Mouse (Mus musculus): ENCODE measurements around the gene A030003K21Rik. TPM values are rescaled to one million over a fixed set of nuclear protein-coding genes. Genes with fewer than 3 reads are reported as not detected.
"Not testable (repeated sequence)": the region's sequence is repeated elsewhere in the genome, so short reads cannot be mapped to it uniquely, and the experiment has no call there.

Gene A030003K21Rik
- total and polyA plus RNA-seq, 3 experiments: not detected

DNA sequence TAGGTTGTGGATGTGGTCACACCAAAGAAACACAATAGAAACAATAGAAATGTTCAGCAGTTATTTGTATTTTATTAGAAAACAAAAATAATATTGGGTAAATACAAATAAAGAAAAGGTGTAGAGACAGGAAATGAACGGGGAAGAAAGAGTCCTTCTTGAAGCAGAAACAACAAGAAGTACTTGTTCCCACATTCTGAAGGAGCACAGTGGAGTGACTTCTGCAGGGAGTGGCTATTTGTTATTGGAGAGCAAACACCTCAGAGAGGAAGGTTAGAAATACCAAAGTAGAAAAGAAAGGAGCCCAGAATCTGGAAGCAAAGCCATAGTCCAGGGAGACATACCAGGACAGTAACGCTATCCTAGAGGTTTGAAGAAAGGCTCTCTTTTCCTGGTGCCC is 683 bp downstream of the A030003K21Rik start:
- H3K9ac ChIP-seq (ENCODE audit: control insufficient read depth, low read depth, low read length, poor library complexity, severe bottlenecking); H3K9me3 ChIP-seq (replicated peaks; ENCODE audit: insufficient read depth, low read length); DNase-seq (ENCODE audit: low read depth, low spot score); H3K27me3 ChIP-seq (ENCODE audit: control insufficient read depth in 1 of 2, insufficient read depth in 2 of 2, low read length in 2 of 2); H3K4me3 ChIP-seq (ENCODE audit: control insufficient read depth in 1 of 2, insufficient read depth in 1 of 2, low read depth in 2 of 2, low read length in 2 of 2); H3K79me2 ChIP-seq (ENCODE audit: control insufficient read depth, insufficient read depth, low read length, poor library complexity); H3K27ac ChIP-seq (ENCODE audit: control insufficient read depth, low read depth, low read length); H3K4me1 ChIP-seq (ENCODE audit: control insufficient read depth in 1 of 2, insufficient read depth in 2 of 2, low read length in 2 of 2); H3K36me3 ChIP-seq (ENCODE audit: control insufficient read depth in 1 of 2, insufficient read depth in 2 of 2, low read length in 2 of 2): not testable (repeated sequence)

DNA sequence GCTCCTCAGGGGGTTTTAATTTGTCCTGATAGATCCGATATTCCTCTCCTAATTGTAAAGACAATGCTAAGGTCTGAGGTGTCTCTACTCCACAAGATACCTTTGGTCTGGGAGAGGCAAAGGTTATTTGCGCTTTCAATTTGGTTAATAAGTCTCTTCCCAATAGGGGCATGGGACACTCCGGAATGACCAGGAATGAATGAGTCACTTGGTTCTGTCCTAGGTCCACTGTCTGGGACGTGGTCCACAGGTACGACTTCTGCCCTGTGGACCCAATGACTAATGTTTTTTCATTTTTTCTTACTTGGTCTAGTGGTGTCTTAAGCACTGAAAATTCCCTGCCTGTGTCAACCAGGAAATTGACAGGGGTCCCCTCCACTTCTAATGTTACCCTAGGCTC is 4.5 kb downstream of the A030003K21Rik start:
- no peaks in the 10 kb centered on the region for H3K4me1 ChIP-seq (ENCODE audit: control insufficient read depth in 1 of 2, insufficient read depth in 2 of 2, low read length in 2 of 2)
- H3K36me3 ChIP-seq (ENCODE audit: control insufficient read depth in 1 of 2, insufficient read depth in 2 of 2, low read length in 2 of 2): no peaks in the 10 kb centered on the region
- no peak for TF ChIP-seq GATA1 (IDR thresholded peaks at IDR 0.05; ENCODE audit: low read depth, low read length)
- no peak for TF ChIP-seq NELFE (IDR thresholded peaks at IDR 0.05; ENCODE audit: low read depth, low read length)
- TF ChIP-seq KAT2A (conservative IDR thresholded peaks at IDR 0.05; ENCODE audit: low read depth, low read length): no peak
- no peak for TF ChIP-seq USF2 (IDR thresholded peaks at IDR 0.05; ENCODE audit: borderline replicate concordance in 1 of 2, insufficient read depth in 1 of 2, low read depth in 1 of 2, low read length in 2 of 2)
- TF ChIP-seq POLR2AphosphoS2 (IDR thresholded peaks at IDR 0.05; ENCODE audit: low read length): no peak
- TF ChIP-seq MAX (IDR thresholded peaks at IDR 0.05; ENCODE audit: low read length): no peak
- TF ChIP-seq NRF1 (IDR thresholded peaks at IDR 0.05; ENCODE audit: insufficient read depth, low read depth, low read length, poor library complexity, severe bottlenecking): no peak
- no peak for TF ChIP-seq EP300 (IDR thresholded peaks at IDR 0.05; ENCODE audit: low read depth in 1 of 2, low read length in 2 of 2)
- no peak for TF ChIP-seq CHD1 (IDR thresholded peaks at IDR 0.05; ENCODE audit: low read depth, low read length)
- no peak for TF ChIP-seq ELF1 (IDR thresholded peaks at IDR 0.05; ENCODE audit: low read depth, low read length)
- TF ChIP-seq E2F4 (IDR thresholded peaks at IDR 0.05; ENCODE audit: borderline replicate concordance, low read depth, low read length): no peak
- TF ChIP-seq ZMIZ1 (IDR thresholded peaks at IDR 0.05; ENCODE audit: low read depth, low read length): no peak
- TF ChIP-seq RAD21 (IDR thresholded peaks at IDR 0.05; ENCODE audit: low read depth, low read length): no peak
- TF ChIP-seq USF1 (IDR thresholded peaks at IDR 0.05; ENCODE audit: low read depth, low read length): no peak
- TF ChIP-seq POLR2A (IDR thresholded peaks at IDR 0.05; ENCODE audit: control insufficient read depth in 1 of 2, insufficient read depth in 1 of 2, low read depth in 1 of 2, low read length in 2 of 2, poor library complexity in 1 of 2): no peak
- no peaks in the 10 kb centered on the region for H3K27me3 ChIP-seq (ENCODE audit: control insufficient read depth in 1 of 2, insufficient read depth in 2 of 2, low read length in 2 of 2)
- DNase-seq (ENCODE audit: low read depth, low spot score): no peak
- no peak overlapping the region for H3K4me3 ChIP-seq (ENCODE audit: control insufficient read depth in 1 of 2, insufficient read depth in 1 of 2, low read depth in 2 of 2, low read length in 2 of 2)
- H3K79me2 ChIP-seq (ENCODE audit: control insufficient read depth, insufficient read depth, low read length, poor library complexity): no peaks in the 10 kb centered on the region
- H3K9ac ChIP-seq (ENCODE audit: control insufficient read depth, low read depth, low read length, poor library complexity, severe bottlenecking): no peak overlapping the region
- H3K27ac ChIP-seq (ENCODE audit: control insufficient read depth, low read depth, low read length): no peak overlapping the region
- H3K9me3 ChIP-seq (replicated peaks; ENCODE audit: insufficient read depth, low read length): no peaks in the 10 kb centered on the region

DNA sequence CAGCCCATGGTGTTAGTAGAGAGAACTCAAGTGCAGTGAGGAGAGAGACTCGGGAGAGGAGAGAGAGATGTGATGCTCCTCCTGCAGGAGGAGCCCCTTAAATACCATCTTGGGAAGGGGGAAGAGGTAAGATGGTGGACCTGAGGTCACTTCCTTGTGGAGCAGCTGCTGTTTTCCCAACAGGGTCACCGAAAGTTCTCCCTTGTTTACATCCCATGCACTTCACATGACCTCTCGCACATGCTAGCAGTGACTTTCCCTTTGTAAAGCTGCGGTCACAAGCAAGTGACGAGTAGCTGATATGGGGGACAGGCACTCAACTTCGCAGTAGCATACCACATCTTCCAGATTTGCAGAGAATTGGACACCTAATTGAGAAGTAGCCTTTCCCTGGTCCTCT is 11.9 kb downstream of the A030003K21Rik start, which contains the start of gene Gm6217:
Gene Gm6217, minus strand, starts transcription at position 74 of the 400 bp plus-strand sequence.
- not testable (repeated sequence) for DNase-seq (ENCODE audit: low read depth, low spot score); H3K27me3 ChIP-seq (ENCODE audit: control insufficient read depth in 1 of 2, insufficient read depth in 2 of 2, low read length in 2 of 2)

DNA sequence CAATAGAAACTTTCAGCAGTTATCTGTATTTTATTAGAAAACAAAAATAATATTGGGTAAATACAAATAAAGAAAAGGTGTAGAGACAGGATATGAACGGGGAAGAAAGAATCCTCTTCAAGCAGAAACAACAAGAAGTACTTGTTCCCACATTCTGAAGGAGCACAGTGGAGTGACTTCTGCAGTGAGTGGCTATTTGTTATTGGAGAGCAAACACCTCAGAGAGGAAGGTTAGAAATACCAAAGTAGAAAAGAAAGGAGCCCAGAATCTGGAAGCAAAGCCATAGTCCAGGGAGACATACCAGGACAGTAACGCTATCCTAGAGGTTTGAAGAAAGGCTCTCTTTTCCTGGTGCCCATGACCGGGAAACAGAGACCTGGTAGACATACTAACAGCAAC is 12.6 kb downstream of the A030003K21Rik start:
- not testable (repeated sequence) for H3K27me3 ChIP-seq (ENCODE audit: control insufficient read depth in 1 of 2, insufficient read depth in 2 of 2, low read length in 2 of 2); H3K9ac ChIP-seq (ENCODE audit: control insufficient read depth, low read depth, low read length, poor library complexity, severe bottlenecking); H3K36me3 ChIP-seq (ENCODE audit: control insufficient read depth in 1 of 2, insufficient read depth in 2 of 2, low read length in 2 of 2); H3K4me1 ChIP-seq (ENCODE audit: control insufficient read depth in 1 of 2, insufficient read depth in 2 of 2, low read length in 2 of 2); DNase-seq (ENCODE audit: low read depth, low spot score); H3K4me3 ChIP-seq (ENCODE audit: control insufficient read depth in 1 of 2, insufficient read depth in 1 of 2, low read depth in 2 of 2, low read length in 2 of 2); H3K79me2 ChIP-seq (ENCODE audit: control insufficient read depth, insufficient read depth, low read length, poor library complexity); H3K27ac ChIP-seq (ENCODE audit: control insufficient read depth, low read depth, low read length); H3K9me3 ChIP-seq (replicated peaks; ENCODE audit: insufficient read depth, low read length)

More for the DNA sequence above, 11.9 kb downstream of the A030003K21Rik start, which contains the start of gene Gm6217:
- not testable (repeated sequence) for H3K9ac ChIP-seq (ENCODE audit: control insufficient read depth, low read depth, low read length, poor library complexity, severe bottlenecking); H3K4me3 ChIP-seq (ENCODE audit: control insufficient read depth in 1 of 2, insufficient read depth in 1 of 2, low read depth in 2 of 2, low read length in 2 of 2); H3K9me3 ChIP-seq (replicated peaks; ENCODE audit: insufficient read depth, low read length); H3K4me1 ChIP-seq (ENCODE audit: control insufficient read depth in 1 of 2, insufficient read depth in 2 of 2, low read length in 2 of 2); H3K36me3 ChIP-seq (ENCODE audit: control insufficient read depth in 1 of 2, insufficient read depth in 2 of 2, low read length in 2 of 2); H3K79me2 ChIP-seq (ENCODE audit: control insufficient read depth, insufficient read depth, low read length, poor library complexity); H3K27ac ChIP-seq (ENCODE audit: control insufficient read depth, low read depth, low read length)
